Mouse (Mus musculus): Measurements from ENCODE around the gene Olfr1344. TPM values are rescaled to one million over a fixed set of nuclear protein-coding genes. Genes with fewer than 3 reads are reported as not detected.

The Olfr1344 gene
- polyA plus RNA-seq, 1 experiment from 2014 or later: not detected

Other genes with a start within 250 kb of the Olfr1344 start
- gene Galp, start 241.6 kb upstream of the Olfr1344 start, polyA plus RNA-seq (2014; fragmentation: Nextera tagmentation; extraction: Ambion mirVana): not detected in 2 replicates
- gene Zscan5b, start 216.4 kb upstream of the Olfr1344 start, polyA plus RNA-seq (2014; fragmentation: Nextera tagmentation; extraction: Ambion mirVana): not detected in 2 replicates
- gene Epp13, start 186.0 kb upstream of the Olfr1344 start, polyA plus RNA-seq (2014; fragmentation: Nextera tagmentation; extraction: Ambion mirVana): not detected in 2 replicates
- 15.1 and 16.5 TPM in 2 replicates for gene Zfp667, start 152.1 kb upstream of the Olfr1344 start, polyA plus RNA-seq (2014; fragmentation: Nextera tagmentation; extraction: Ambion mirVana)
- gene Zfp583, start 107.4 kb upstream of the Olfr1344 start, polyA plus RNA-seq (2014; fragmentation: Nextera tagmentation; extraction: Ambion mirVana): 8.5 and 10.3 TPM in 2 replicates
- gene Gm3854, start 94.9 kb upstream of the Olfr1344 start, polyA plus RNA-seq (2014; fragmentation: Nextera tagmentation; extraction: Ambion mirVana): 2.5 and 3.7 TPM in 2 replicates
- gene Zfp78, start 75.4 kb upstream of the Olfr1344 start, polyA plus RNA-seq (2014; fragmentation: Nextera tagmentation; extraction: Ambion mirVana): 3.4 and 3.5 TPM in 2 replicates
- gene Zfp28, start 55.4 kb upstream of the Olfr1344 start, polyA plus RNA-seq (2014; fragmentation: Nextera tagmentation; extraction: Ambion mirVana): 14.2 and 15.3 TPM in 2 replicates
- 0.76 and 0.78 TPM in 2 replicates for gene Smim17, start 40.0 kb upstream of the Olfr1344 start, polyA plus RNA-seq (2014; fragmentation: Nextera tagmentation; extraction: Ambion mirVana)
- not detected in 2 replicates for gene Gm20715, start 28.4 kb upstream of the Olfr1344 start, polyA plus RNA-seq (2014; fragmentation: Nextera tagmentation; extraction: Ambion mirVana)
- 0.03 TPM in 1 of 2 replicates, not detected in the other for gene Olfr1336, start 17.5 kb downstream of the Olfr1344 start, polyA plus RNA-seq (2014; fragmentation: Nextera tagmentation; extraction: Ambion mirVana)
- not detected in 2 replicates for gene Olfr1346, start 28.4 kb downstream of the Olfr1344 start, polyA plus RNA-seq (2014; fragmentation: Nextera tagmentation; extraction: Ambion mirVana)
- gene Olfr5, start 48.3 kb downstream of the Olfr1344 start, polyA plus RNA-seq (2014; fragmentation: Nextera tagmentation; extraction: Ambion mirVana): not detected in 2 replicates
- not detected in 2 replicates for gene Olfr1347, start 61.1 kb downstream of the Olfr1344 start, polyA plus RNA-seq (2014; fragmentation: Nextera tagmentation; extraction: Ambion mirVana)
- not detected in 2 replicates for gene Olfr1348, start 70.1 kb downstream of the Olfr1344 start, polyA plus RNA-seq (2014; fragmentation: Nextera tagmentation; extraction: Ambion mirVana)
- gene Olfr1349, start 84.3 kb downstream of the Olfr1344 start, polyA plus RNA-seq (2014; fragmentation: Nextera tagmentation; extraction: Ambion mirVana): not detected in 2 replicates
- gene Olfr1350, start 126.2 kb downstream of the Olfr1344 start, polyA plus RNA-seq (2014; fragmentation: Nextera tagmentation; extraction: Ambion mirVana): not detected in 2 replicates